Mouse (Mus musculus): ENCODE measurements at regions not wholly inside any gene's neighbourhood (a gene's known extent, or its start where the extent isn't known, plus 50 kb on each side); places are given as distances from the start of the nearest gene placed in this dataset.

DNA sequence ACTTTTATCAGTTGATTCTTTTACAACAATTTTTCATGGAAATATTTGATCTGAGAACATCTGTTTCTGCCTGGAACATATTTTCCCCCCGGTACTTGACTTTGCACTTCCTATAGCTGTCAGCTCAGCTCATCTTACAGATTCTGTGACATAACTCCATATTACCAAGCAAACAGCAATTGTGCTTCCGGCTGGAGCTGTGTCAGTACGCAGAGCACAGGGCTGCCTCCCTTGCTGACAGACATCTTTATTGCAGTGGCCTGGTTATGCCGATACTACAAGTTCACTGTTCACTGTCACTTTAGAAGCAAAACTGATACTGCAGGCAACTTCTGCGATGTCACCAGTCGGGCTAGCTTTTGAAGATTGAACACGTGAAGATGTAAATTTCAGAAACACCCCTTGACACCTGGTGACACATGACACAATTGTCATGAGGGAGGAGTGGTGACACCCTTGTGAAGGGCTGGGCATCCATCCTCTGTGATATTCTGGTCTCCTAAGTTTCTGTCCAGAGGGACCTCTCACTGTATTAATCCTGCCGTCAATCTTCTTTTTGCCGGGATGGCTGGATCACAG lies 81.0 kb upstream of the Glrp1 start:
- DNase-seq (ENCODE audit: low spot score in 2 of 2), result no peak
- Histone ChIP-seq H3K4me3 (no peak overlapping the region), H3K27ac (no peak overlapping the region)
- TF ChIP-seq CTCF (conservative IDR thresholded peaks at IDR 0.05), result no peak

DNA sequence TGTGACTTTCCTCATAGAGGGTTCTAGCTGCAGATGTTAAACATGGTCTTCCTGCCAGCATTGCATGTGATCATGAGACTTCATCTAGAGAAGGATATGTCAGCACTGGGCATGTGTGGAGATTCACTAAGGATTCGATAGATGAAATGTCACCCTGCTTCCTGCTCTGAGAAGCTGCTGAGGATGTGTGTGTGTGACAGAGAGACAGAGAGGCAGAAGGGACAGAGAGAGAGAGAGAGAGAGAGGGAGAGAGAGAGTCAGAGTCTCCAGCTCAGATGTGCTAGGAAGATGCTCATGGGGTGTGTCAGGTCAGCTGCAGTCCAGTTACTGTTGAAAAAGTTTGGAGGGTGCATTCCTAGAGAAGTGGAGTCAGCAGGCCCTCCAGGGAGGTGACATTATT lies 78.9 kb upstream of the Glrp1 start:
- H3K27ac ChIP-seq, result no peak overlapping the region
- DNase-seq (ENCODE audit: low spot score in 2 of 2), result no peak

DNA sequence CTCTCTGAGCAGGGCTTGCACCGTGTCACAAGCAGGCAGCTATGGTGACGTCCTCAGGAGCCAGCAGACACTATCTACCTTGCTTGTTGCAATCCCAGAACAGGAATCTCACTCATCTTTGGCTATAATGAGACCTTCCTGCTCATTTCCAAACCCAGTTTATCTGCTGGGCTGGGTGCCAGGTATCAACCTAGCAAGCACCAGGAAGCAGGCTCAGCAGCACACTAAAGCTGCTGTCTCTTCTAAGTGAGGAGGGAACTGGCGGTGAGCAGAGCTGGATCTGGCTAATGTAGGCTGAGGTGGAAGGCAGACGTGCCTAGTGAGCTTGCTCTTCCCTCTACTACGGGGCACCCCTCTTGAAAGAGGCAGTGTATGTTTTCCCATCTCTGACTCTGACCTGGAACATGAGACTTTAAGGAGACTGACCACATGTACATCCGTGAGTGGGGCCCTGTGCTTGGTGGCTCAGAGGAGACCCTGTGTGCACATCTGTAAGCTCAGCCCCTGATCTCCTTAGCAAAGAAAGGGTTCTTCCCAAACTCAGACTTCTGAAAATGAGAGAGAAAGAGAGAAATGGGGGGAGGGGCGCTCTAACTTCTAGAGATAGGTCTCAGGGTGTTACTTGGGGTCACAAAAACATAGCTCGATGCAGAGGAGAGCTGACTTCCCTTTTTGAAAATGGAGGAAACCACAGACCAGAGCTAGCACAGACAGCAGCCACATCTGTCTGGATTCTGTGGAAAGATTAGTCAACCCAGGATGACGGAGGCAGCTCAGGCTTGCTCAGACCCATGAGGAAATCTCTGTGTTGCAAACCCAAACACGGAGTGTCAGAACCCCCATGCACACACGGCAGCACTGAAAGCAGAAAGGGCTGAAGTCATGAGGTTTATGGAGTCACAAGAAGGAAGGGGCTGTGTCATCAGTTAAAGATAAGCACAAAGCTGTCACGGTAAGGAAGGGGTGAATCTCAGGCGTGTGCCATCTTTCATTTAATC lies 77.3 kb upstream of the Glrp1 start:
- no peak for DNase-seq (ENCODE audit: low spot score in 2 of 2)
- no peak for TF ChIP-seq CTCF (conservative IDR thresholded peaks at IDR 0.05)
- H3K27ac ChIP-seq, result peak overlapping the region; percentile 51; the same call in 1 of the 2 replicates
- no peak overlapping the region for H3K4me3 ChIP-seq

More for the DNA sequence above, 78.9 kb upstream of the Glrp1 start:
- no peak for TF ChIP-seq CTCF (conservative IDR thresholded peaks at IDR 0.05)
- H3K4me3 ChIP-seq, result no peak overlapping the region

DNA sequence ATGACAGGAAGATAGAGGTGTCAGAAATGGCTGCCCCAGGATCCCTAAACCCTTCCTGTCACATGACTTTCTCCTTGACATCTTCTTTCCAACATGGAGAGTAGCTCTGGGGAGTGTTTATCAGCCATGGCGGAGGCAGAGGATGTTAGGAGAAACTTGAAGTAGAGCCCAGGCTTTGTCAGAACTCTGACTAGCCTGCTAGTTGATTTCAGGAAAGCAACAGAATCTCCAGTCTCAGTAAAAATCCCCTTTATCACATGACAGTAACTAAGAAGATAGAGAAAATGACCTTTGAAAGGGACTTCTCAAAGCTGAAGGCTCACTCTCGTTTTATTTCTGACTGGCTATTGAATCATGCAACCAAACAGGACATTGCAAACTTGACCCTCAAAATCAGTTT lies 76.3 kb upstream of the Glrp1 start:
- no peak for TF ChIP-seq CTCF (conservative IDR thresholded peaks at IDR 0.05)
- H3K4me3 ChIP-seq, result no peak overlapping the region
- no peak for DNase-seq (ENCODE audit: low spot score in 2 of 2)
- no peak overlapping the region for H3K27ac ChIP-seq

DNA sequence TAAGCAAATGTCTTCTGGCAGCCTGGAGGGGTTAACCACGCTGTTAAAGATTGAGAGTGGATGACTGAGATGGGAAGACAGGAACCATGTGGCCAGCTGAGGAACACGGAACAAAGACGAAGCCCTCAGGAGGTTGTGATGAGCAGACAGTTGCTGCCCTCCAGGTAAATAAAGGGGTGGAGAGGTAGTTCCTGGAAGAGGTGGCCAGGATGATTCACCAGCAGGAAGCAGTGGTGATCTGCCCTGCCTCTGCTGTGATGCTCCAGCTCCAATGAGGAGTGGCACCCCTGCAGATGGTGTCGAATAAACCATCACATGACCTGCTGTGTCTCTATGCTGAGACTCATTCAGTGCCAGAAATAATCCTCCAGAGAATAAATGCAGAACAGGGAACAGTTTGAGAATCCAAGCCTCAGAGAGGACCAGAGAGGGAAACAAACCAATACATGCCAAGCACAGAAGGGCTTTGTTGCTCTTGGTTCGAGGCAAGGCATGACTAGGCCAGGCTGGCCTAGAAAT lies 74.7 kb upstream of the Glrp1 start:
- Histone ChIP-seq H3K4me3 (no peak overlapping the region), H3K27ac (no peak overlapping the region)
- DNase-seq (ENCODE audit: low spot score in 2 of 2), result no peak
- TF ChIP-seq CTCF (conservative IDR thresholded peaks at IDR 0.05), result no peak

DNA sequence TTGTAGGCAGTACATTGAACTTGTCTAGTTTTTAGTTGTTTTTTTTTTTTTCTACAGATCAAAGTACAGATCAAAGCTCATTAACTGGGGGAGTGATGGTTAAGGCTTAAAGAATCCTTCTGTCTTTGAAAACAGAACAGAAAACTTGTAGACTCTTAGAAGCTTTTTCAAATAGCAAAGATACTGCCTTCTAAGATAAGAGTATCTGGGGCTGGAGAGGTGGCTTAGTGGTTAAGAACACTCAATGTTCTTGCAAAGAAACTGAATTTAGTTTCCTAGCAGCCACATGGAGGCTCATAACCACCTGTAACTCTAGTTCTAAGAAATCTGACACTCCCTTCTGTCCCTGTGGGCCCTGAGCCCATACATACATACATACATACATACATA lies 68.4 kb upstream of the Glrp1 start:
- DNase-seq (ENCODE audit: low spot score in 2 of 2), result no peak
- Histone ChIP-seq H3K4me3 (no peak overlapping the region), H3K27ac (no peak overlapping the region)
- no peak for TF ChIP-seq CTCF (conservative IDR thresholded peaks at IDR 0.05)

DNA sequence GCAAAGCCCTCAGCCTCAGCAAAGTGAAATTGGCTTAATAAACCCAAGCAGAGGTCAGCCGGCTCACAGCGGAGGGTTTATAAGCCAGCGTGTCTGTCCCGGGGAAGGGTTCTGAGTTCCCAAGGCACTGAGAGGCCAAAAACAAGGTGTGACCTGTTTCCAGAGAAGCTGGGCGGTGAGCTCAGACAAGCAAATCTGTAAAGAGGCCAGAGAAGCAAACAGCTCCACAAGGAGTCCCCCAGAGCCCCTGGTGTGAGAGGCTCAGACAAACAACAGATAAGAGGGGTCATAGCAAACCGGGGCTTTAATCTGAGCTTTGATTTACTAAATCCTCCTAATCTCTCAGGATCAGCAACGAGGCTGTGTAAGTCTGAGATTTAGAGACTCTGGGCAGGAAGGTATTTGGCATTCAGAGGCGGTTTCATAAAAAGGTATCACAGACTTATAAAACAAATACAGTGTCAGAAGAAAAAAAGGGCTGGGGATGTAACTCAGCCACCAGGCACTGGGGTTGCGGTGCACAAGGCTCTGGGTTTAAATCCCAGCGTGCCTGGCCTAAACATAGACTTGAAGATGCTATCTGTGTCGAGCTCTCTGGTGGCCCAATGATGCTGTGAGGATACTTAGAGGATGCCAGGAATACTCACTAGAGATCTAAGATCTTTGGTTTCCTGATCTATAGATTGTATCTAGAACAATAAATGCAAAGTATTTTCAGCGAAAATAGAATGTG lies 67.8 kb upstream of the Glrp1 start:
- Histone ChIP-seq H3K4me3 (no peak overlapping the region), H3K27ac (0 out of 2 replicates have a peak overlapping the region, but pooled peaks have one; percentile 7)
- no peak for TF ChIP-seq CTCF (conservative IDR thresholded peaks at IDR 0.05)
- no peak for DNase-seq (ENCODE audit: low spot score in 2 of 2)

DNA sequence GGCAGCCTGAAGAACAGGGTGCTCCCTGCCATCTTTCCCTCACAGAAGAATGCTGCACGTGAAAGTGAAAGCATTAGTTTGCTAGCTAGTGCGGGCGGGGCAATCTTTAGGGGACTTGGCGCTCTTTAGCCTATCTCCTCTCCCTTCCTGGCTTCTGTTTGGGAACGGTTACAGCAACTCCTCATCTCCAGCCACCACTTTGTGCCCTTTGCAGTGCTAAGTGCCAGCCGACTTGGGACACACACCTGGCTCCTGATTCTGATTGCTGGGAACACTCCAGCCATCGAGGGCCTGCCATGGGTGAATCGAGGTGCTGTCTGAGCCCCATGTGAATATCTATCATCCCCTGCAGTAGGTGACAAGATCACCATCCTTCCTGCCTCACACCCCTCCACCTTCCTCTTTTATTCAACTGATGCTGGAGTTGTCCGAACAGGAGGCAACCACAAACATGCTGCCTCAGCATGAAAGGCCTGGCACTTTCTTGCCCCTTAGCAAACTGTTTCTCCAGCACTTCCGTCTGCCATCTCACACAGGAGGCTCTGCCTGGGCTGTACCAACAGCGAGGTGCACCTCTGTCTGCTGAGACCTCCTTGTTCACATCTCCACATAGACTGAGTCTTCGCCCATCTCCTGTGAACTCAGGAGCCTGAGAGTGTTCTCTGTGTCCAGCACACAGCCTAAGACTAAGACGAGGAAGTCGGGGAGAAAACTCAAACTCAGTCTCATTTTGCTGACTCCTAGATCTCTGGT lies 66.2 kb upstream of the Glrp1 start:
- TF ChIP-seq CTCF (conservative IDR thresholded peaks at IDR 0.05), result no peak
- no peak overlapping the region for H3K4me3 ChIP-seq
- H3K27ac ChIP-seq, result no peak overlapping the region
- DNase-seq (ENCODE audit: low spot score in 2 of 2), result no peak

DNA sequence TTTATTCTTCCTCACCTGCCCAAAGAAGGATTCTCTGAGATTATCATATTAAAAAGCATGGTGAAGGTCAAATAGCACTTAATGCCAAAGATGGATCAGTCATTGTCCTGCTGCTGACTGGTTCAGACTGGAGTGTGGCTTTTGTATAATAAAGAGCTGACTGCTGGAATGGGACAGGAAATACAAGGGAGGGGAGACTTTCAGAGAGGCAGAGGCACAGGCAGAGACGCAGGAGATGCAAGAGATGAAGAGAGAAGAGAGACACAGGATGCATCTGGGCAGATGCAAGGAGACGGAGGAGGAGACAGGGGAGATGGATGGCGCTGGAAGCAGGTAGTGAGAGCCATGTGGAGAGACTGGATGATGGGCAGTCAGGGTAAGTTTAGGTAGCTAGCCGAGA lies 65.4 kb upstream of the Glrp1 start:
- no peak for DNase-seq (ENCODE audit: low spot score in 2 of 2)
- TF ChIP-seq CTCF (conservative IDR thresholded peaks at IDR 0.05), result no peak
- Histone ChIP-seq H3K4me3 (no peak overlapping the region), H3K27ac (no peak overlapping the region)

DNA sequence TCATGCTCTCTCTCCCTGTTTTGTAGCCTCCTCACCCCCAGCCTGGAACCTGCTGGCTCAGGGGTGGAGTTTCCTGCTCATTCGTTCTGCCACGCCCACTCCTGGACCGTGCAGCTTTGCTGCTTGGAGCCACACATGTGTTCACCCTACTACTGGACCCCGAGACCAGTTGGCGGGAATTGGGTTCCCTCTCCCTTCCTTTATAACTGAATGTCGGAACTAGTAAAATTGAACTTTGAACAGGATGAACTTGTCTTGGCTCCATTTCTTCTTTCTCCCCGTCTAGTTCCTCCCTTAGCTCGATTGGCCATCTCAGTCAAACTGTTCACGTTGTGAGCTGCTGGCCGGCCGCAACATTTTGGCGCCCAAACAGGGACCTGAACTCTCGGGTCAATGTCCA lies 62.3 kb upstream of the Glrp1 start:
- DNase-seq (ENCODE audit: low spot score in 2 of 2), result no peak
- Histone ChIP-seq H3K4me3 (no peak overlapping the region), H3K27ac (no peak overlapping the region)
- no peak for TF ChIP-seq CTCF (conservative IDR thresholded peaks at IDR 0.05)

DNA sequence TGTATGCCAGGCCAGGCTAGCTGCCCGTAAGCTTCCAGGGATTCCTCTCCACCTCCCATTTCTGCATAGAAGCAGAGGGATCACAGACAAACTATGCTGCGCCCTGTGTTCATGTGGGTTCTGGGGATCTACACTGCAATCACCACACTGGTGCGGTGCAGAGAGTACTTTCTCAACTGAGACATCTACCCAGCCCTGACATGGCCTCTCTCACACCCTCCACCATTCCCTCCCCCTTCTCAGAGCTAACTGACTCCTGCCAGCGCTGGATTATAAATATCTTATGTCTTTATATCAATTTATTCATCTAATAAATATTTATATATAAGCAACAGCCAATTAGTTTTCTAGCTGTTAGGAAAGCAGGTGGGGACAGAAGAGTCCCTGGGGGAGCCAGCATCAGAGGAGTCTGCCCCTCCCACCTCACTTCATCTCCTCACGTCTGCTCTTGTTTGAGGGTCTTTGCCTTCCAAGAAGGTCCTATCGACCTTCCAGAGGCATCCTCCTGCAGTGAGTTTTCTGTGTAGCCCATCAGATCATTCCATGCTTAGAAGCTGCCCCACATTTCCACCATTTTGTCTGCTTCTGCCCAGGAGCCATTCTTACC lies 58.7 kb upstream of the Glrp1 start:
- Histone ChIP-seq H3K27ac (no peak overlapping the region), H3K4me3 (no peak overlapping the region)
- no peak for TF ChIP-seq CTCF (conservative IDR thresholded peaks at IDR 0.05)
- no peak for DNase-seq (ENCODE audit: low spot score in 2 of 2)

DNA sequence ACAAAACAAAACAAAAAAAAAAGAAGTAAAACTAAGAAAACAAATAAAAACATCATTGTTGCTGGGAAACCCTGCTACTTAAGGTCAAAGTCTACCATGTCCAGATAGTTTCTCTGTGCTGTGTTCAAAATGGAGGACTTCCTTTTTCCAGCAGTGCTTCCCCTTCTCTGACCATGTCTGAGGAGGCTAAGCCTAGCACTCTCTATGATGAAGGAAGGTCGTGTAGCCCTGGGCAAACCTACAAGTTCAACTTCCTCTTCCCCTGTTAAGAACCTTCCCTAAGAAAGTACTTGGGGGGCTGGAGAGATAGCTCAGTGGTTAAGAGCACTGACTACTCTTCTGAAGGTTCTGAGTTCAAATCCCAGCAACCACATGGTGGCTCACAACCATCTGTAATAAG lies 57.3 kb upstream of the Glrp1 start:
- TF ChIP-seq CTCF (conservative IDR thresholded peaks at IDR 0.05), result no peak
- no peak for DNase-seq (ENCODE audit: low spot score in 2 of 2)
- Histone ChIP-seq H3K4me3 (no peak overlapping the region), H3K27ac (no peak overlapping the region)
